In genomic region chr1:138622431-138622830, GRCm38 (mm10) we compare ENCODE assay signal across 8 mouse cellular contexts. TPM values are rescaled to one million over a fixed set of nuclear protein-coding genes. Genes with fewer than 3 reads are reported as not detected.
DNase-seq lines count a peak whose midpoint lies in the region.

No protein-coding gene starts in this region.

- no peaks in the 10 kb centered on the region for H3K9me3 ChIP-seq in heart, embryonic 10.5 days

- H3K27me3 ChIP-seq in heart, embryonic 10.5 days (ENCODE audit: insufficient read depth, poor library complexity, severe bottlenecking), result no peaks in the 10 kb centered on the region

- DNase-seq in heart, adult 11 months, result peak; percentile 96
- DNase-seq in heart, embryonic 10.5 days (ENCODE audit: low spot score), result no peak
- DNase-seq in 3T3-L1 (ENCODE audit: low read depth, low spot score), result peak; percentile 89
- DNase-seq in brain, adult 2 months (ENCODE audit: low read depth, low spot score), result peak; percentile 44
- peak; percentile 68 to 69 for DNase-seq in heart, adult 9 months (ENCODE audit: low spot score in 2 of 2)
- no peak for DNase-seq in B cell, adult 2 months
- DNase-seq in ovary, adult 18-20 months (ENCODE audit: low spot score), result no peak
- no peak for DNase-seq in urinary bladder, postnatal 10 days (ENCODE audit: low spot score)

- H3K36me3 ChIP-seq in heart, embryonic 10.5 days, result no peaks in the 10 kb centered on the region

- H3K4me3 ChIP-seq in heart, embryonic 10.5 days, result no peak overlapping the region

- H3K27ac ChIP-seq in heart, embryonic 10.5 days, result no peak overlapping the region

- 57% methylated on average over 3 of the region's 3 CpGs for WGBS in heart, embryonic 10.5 days

- H3K4me1 ChIP-seq in heart, embryonic 10.5 days, result peaks cover 3% of the 10 kb centered on the region

RNA-seq across cellular contexts. Expression of gene Nek7, which starts 2.5 kb away (rescaled TPM):
- polyA plus RNA-seq in heart, embryonic 10.5 days (2016; fragmentation: Nextera tagmentation; extraction: Ambion mirVana), result 35.5 and 40.6 TPM in 2 replicates

Comparison
In these comparisons a context has a peak if more than half of its experiments do, and no peak if none do; other contexts are left out.
1. DNase-seq: peak in heart, adult 11 months (single experiment), 3T3-L1 (single experiment), brain, adult 2 months (single experiment) and heart, adult 9 months (2 of 2); none in heart, embryonic 10.5 days (single experiment), B cell, adult 2 months (0 of 2), ovary, adult 18-20 months (single experiment) and urinary bladder, postnatal 10 days (single experiment).